In genomic region chr10:33986771-33987170, GRCm38 (mm10) we compare ENCODE assay signal across 9 mouse cellular contexts. TPM values are rescaled to one million over a fixed set of nuclear protein-coding genes. Genes with fewer than 3 reads are reported as not detected.
DNase-seq lines count a peak whose midpoint lies in the region; ATAC-seq lines count a peak whose summit lies in the region.
"Had no signal": no experiment of that assay in that cellular context is flagged by ENCODE, and none has a peak within 500 bp of the region (broad histone marks: within the 10 kb centered on the region; RNA-seq: fewer than 3 reads in every experiment).

No protein-coding gene starts in this region.

- H3K4me2 ChIP-seq in kidney, embryonic 14.5 days (replicated peaks; ENCODE audit: low read depth, low read length): no peak overlapping the region

- no peak overlapping the region for H3K27ac ChIP-seq in kidney, embryonic 14.5 days (ENCODE audit: low read depth, low read length)

- no peaks in the 10 kb centered on the region for H3K4me1 ChIP-seq in kidney, embryonic 14.5 days (ENCODE audit: control insufficient read depth, insufficient read depth, low read length)

- no peak overlapping the region for H3K4me3 ChIP-seq in kidney, embryonic 14.5 days (ENCODE audit: low read length)

- H3K27me3 ChIP-seq in kidney, embryonic 14.5 days (ENCODE audit: control insufficient read depth, insufficient read depth, low read length): no peaks in the 10 kb centered on the region

- ATAC-seq in kidney, embryonic 14.5 days (ENCODE audit: low FRiP score, low TSS enrichment): peak; percentile 71; the same call in 1 of the 2 replicates

- peak; percentile 72 to 76 for DNase-seq in B cell, adult 2 months
- peak; percentile 90 for DNase-seq in R1 (ENCODE audit: low read depth, low spot score)
- DNase-seq in cerebellum, postnatal 14 days: peak; percentile 83
- peak; percentile 11 to 27 for DNase-seq in frontal cortex, postnatal 25 days (ENCODE audit: low spot score in 2 of 2)
- peak; percentile 62 for DNase-seq in liver
- DNase-seq in naive thymus-derived CD4-positive, alpha-beta T cell, adult 2 months (ENCODE audit: low read depth): peak; percentile 91
- DNase-seq in testis, postnatal 10 days (ENCODE audit: low spot score): peak; percentile 64

- peaks cover 8% of the 10 kb centered on the region for H3K36me3 ChIP-seq in kidney, embryonic 14.5 days (ENCODE audit: control insufficient read depth, insufficient read depth, low read length)

- no peaks in the 10 kb centered on the region for H3K9me3 ChIP-seq in kidney, embryonic 14.5 days (ENCODE audit: control insufficient read depth, low read length)

- 36% methylated on average over 4 of the region's 4 CpGs for WGBS in kidney, embryonic 14.5 days

- H3K9ac ChIP-seq in kidney, embryonic 14.5 days (ENCODE audit: low read depth, low read length): no peak overlapping the region

RNA-seq across cellular contexts. Expression of gene Rwdd1, which starts 32.7 kb away (rescaled TPM):
- polyA plus RNA-seq in kidney, embryonic 14.5 days (2014; fragmentation: Nextera tagmentation; extraction: Ambion mirVana): 145 and 185 TPM in 2 replicates

RNA-seq across cellular contexts. Expression of gene Zup1, which starts 35.7 kb away (rescaled TPM):
- 23.2 and 24.8 TPM in 2 replicates for polyA plus RNA-seq in kidney, embryonic 14.5 days (2014; fragmentation: Nextera tagmentation; extraction: Ambion mirVana)

RNA-seq across cellular contexts. Expression of gene Trappc3l, which starts 50.6 kb away (rescaled TPM):
- not detected in 2 replicates for polyA plus RNA-seq in kidney, embryonic 14.5 days (2014; fragmentation: Nextera tagmentation; extraction: Ambion mirVana)
- polyA plus RNA-seq: heart, embryonic 14.5 days had no signal

RNA-seq across cellular contexts. Expression of gene Calhm4, which starts 57.3 kb away (rescaled TPM):
- not detected in 2 replicates for polyA plus RNA-seq in kidney, embryonic 14.5 days (2014; fragmentation: Nextera tagmentation; extraction: Ambion mirVana)
- polyA plus RNA-seq: heart, embryonic 14.5 days had no signal

Comparison
In these comparisons a context has a peak if more than half of its experiments do, and no peak if none do; other contexts are left out.
1. DNase-seq: peak in every context shown above with its lines; median percentile 91 in naive thymus-derived CD4-positive, alpha-beta T cell, adult 2 months; 90 in R1; 83 in cerebellum, postnatal 14 days; 74 in B cell, adult 2 months; 64 in testis, postnatal 10 days; 62 in liver; 19 in frontal cortex, postnatal 25 days.